ENCODE assay signal across 10 mouse cellular contexts in the genomic region with DNA sequence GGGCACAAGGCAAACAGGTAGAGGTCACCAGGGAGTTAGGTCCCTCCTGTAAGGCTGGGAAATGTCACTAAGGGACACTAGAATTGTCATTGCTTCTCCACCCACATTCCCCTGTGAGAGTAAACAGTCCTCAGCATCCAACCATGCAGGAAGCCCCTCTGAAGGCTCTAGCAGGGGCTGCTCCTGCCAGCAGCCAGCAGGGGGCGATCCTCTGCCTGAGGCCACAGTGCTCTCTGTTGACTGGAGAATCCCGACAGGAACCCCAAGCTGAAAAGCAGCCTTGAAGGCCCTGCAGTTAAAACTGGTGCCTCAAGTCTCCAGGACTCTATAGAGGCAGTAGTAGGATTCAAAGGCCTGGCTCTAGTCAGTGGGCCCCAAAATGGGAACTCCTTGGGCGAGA. TPM values are rescaled to one million over a fixed set of nuclear protein-coding genes. Genes with fewer than 3 reads are reported as not detected.
DNase-seq lines count a peak whose midpoint lies in the region; ATAC-seq and TF ChIP-seq lines count a peak whose summit lies in the region.
"Had no signal": no experiment of that assay in that cellular context is flagged by ENCODE, and none has a peak within 500 bp of the region (broad histone marks: within the 10 kb centered on the region; RNA-seq: fewer than 3 reads in every experiment).

No protein-coding gene starts in this region.

- no peak overlapping the region for H3K4me3 ChIP-seq in hindbrain, embryonic 10.5 days
- no peak overlapping the region for H3K4me3 ChIP-seq in hindbrain, embryonic 13.5 days
- H3K4me3 ChIP-seq in testis, adult 2 months (ENCODE audit: control insufficient read depth, low read depth, low read length), result no peak overlapping the region
- H3K4me3 ChIP-seq: limb, embryonic 15.5 days had no signal

- H3K9me3 ChIP-seq in hindbrain, embryonic 10.5 days, result no peaks in the 10 kb centered on the region
- H3K9me3 ChIP-seq in hindbrain, embryonic 13.5 days, result no peaks in the 10 kb centered on the region
- H3K9me3 ChIP-seq: limb, embryonic 15.5 days had no signal

- no peak overlapping the region for H3K9ac ChIP-seq in hindbrain, embryonic 13.5 days
- H3K9ac ChIP-seq: limb, embryonic 15.5 days had no signal

- ATAC-seq in hindbrain, embryonic 13.5 days (ENCODE audit: low FRiP score), result no peak
- ATAC-seq in erythroid progenitor cell, adult 5-6 weeks (replicated peaks; ENCODE audit: low FRiP score, poor library complexity, severe bottlenecking), result no peak

- H3K36me3 ChIP-seq in hindbrain, embryonic 10.5 days, result peaks cover 100% of the 10 kb centered on the region
- peaks cover 100% of the 10 kb centered on the region for H3K36me3 ChIP-seq in hindbrain, embryonic 13.5 days
- peaks cover 2% of the 10 kb centered on the region for H3K36me3 ChIP-seq in testis, adult 2 months (ENCODE audit: control insufficient read depth, insufficient read depth, low read length)

- no peaks in the 10 kb centered on the region for H3K27me3 ChIP-seq in hindbrain, embryonic 10.5 days (ENCODE audit: insufficient read depth, poor library complexity, severe bottlenecking)
- no peaks in the 10 kb centered on the region for H3K27me3 ChIP-seq in hindbrain, embryonic 13.5 days
- no peaks in the 10 kb centered on the region for H3K27me3 ChIP-seq in testis, adult 2 months (ENCODE audit: control insufficient read depth, insufficient read depth, low read length)
- H3K27me3 ChIP-seq: limb, embryonic 15.5 days had no signal

- H3K4me2 ChIP-seq in hindbrain, embryonic 13.5 days, result no peak overlapping the region
- H3K4me2 ChIP-seq: limb, embryonic 15.5 days had no signal

- TF ChIP-seq CTCF in testis, adult 2 months (IDR thresholded peaks at IDR 0.05; ENCODE audit: control insufficient read depth, insufficient read depth, insufficient replicate concordance, low read depth, low read length), result peak; percentile 47; the same call in 1 of the 2 replicates

- peak; percentile 31 for DNase-seq in hindbrain, embryonic 10.5 days (ENCODE audit: low spot score)
- no peak for DNase-seq in testis, postnatal 14 days (ENCODE audit: low spot score)
- DNase-seq in forelimb bud, embryonic 11.5 days (ENCODE audit: low read depth, low spot score), result peak; percentile 12
- no peak for DNase-seq in cerebellum, adult 11 months
- DNase-seq in urinary bladder, postnatal 36 days (ENCODE audit: low spot score in 2 of 2), result no peak

- no peaks in the 10 kb centered on the region for H3K4me1 ChIP-seq in hindbrain, embryonic 10.5 days (replicated peaks)
- H3K4me1 ChIP-seq in hindbrain, embryonic 13.5 days (replicated peaks), result no peaks in the 10 kb centered on the region
- H3K4me1 ChIP-seq in testis, adult 2 months (ENCODE audit: control insufficient read depth, insufficient read depth, low read length), result no peaks in the 10 kb centered on the region
- H3K4me1 ChIP-seq: limb, embryonic 15.5 days had no signal

- TF ChIP-seq POLR2A in testis, adult 2 months (IDR thresholded peaks at IDR 0.05; ENCODE audit: control insufficient read depth, low read depth, low read length), result no peak

- no peak overlapping the region for H3K27ac ChIP-seq in hindbrain, embryonic 10.5 days
- H3K27ac ChIP-seq in hindbrain, embryonic 13.5 days, result no peak overlapping the region
- no peak overlapping the region for H3K27ac ChIP-seq in testis, adult 2 months (ENCODE audit: control insufficient read depth, insufficient read depth, low read depth, low read length)
- H3K27ac ChIP-seq: limb, embryonic 15.5 days had no signal

- WGBS in hindbrain, embryonic 10.5 days, result 43% methylated on average over 3 of the region's 3 CpGs
- 49% methylated on average over 3 of the region's 3 CpGs for WGBS in hindbrain, embryonic 13.5 days

RNA-seq across cellular contexts. Expression of gene Dhx38, which starts 14.0 kb away (rescaled TPM):
- polyA plus RNA-seq in hindbrain, embryonic 10.5 days (2016; fragmentation: Nextera tagmentation; extraction: Ambion mirVana), result 28.0 and 34.7 TPM in 2 replicates
- polyA plus RNA-seq in hindbrain, embryonic 13.5 days (2015; fragmentation: Nextera tagmentation; extraction: Ambion mirVana), result 17.7 and 18.4 TPM in 2 replicates
- 20.3 and 20.7 TPM in 2 replicates for polyA plus RNA-seq in testis, adult 2 months (2012; rRNA removed)
- total RNA-seq in erythroid progenitor cell, adult 5-6 weeks (2015; ENCODE audit: low replicate concordance), result 8.0 and 12.6 TPM in 2 replicates
- 21.2 and 29.7 TPM in 2 replicates for total RNA-seq in erythroid progenitor cell, adult 5-6 weeks (2017; ENCODE audit: low replicate concordance)

RNA-seq across cellular contexts. Expression of gene Txnl4b, which starts 14.0 kb away (rescaled TPM):
- polyA plus RNA-seq in hindbrain, embryonic 10.5 days (2016; fragmentation: Nextera tagmentation; extraction: Ambion mirVana), result 29.0 and 30.5 TPM in 2 replicates
- 30.8 and 32.4 TPM in 2 replicates for polyA plus RNA-seq in hindbrain, embryonic 13.5 days (2015; fragmentation: Nextera tagmentation; extraction: Ambion mirVana)
- 36.0 and 41.4 TPM in 2 replicates for polyA plus RNA-seq in testis, adult 2 months (2012; rRNA removed)
- 4.0 and 8.0 TPM in 2 replicates for total RNA-seq in erythroid progenitor cell, adult 5-6 weeks (2015; ENCODE audit: low replicate concordance)
- 10.7 and 11.5 TPM in 2 replicates for total RNA-seq in erythroid progenitor cell, adult 5-6 weeks (2017; ENCODE audit: low replicate concordance)

RNA-seq across cellular contexts. Expression of gene Hp, which starts 27.3 kb away (rescaled TPM):
- 0.93 and 1.2 TPM in 2 replicates for polyA plus RNA-seq in hindbrain, embryonic 10.5 days (2016; fragmentation: Nextera tagmentation; extraction: Ambion mirVana)
- polyA plus RNA-seq in hindbrain, embryonic 13.5 days (2015; fragmentation: Nextera tagmentation; extraction: Ambion mirVana), result 0.29 and 0.70 TPM in 2 replicates
- 4.6 and 11.0 TPM in 2 replicates for polyA plus RNA-seq in testis, adult 2 months (2012; rRNA removed)
- total RNA-seq in erythroid progenitor cell, adult 5-6 weeks (2015; ENCODE audit: low replicate concordance), result 70.4 and 83.3 TPM in 2 replicates
- total RNA-seq in erythroid progenitor cell, adult 5-6 weeks (2017; ENCODE audit: low replicate concordance), result 65.3 and 67.6 TPM in 2 replicates

RNA-seq across cellular contexts. Expression of gene Dhodh, which starts 56.8 kb away (rescaled TPM):
- 47.6 and 50.6 TPM in 2 replicates for polyA plus RNA-seq in hindbrain, embryonic 10.5 days (2016; fragmentation: Nextera tagmentation; extraction: Ambion mirVana)
- 31.5 and 33.4 TPM in 2 replicates for polyA plus RNA-seq in hindbrain, embryonic 13.5 days (2015; fragmentation: Nextera tagmentation; extraction: Ambion mirVana)
- polyA plus RNA-seq in testis, adult 2 months (2012; rRNA removed), result 5.6 and 6.4 TPM in 2 replicates
- 4.7 and 7.1 TPM in 2 replicates for total RNA-seq in erythroid progenitor cell, adult 5-6 weeks (2015; ENCODE audit: low replicate concordance)
- 3.4 and 7.3 TPM in 2 replicates for total RNA-seq in erythroid progenitor cell, adult 5-6 weeks (2017; ENCODE audit: low replicate concordance)

RNA-seq across cellular contexts. Expression of gene Pmfbp1, which starts 57.8 kb away (rescaled TPM):
- 1.2 and 1.5 TPM in 2 replicates for polyA plus RNA-seq in hindbrain, embryonic 10.5 days (2016; fragmentation: Nextera tagmentation; extraction: Ambion mirVana)
- polyA plus RNA-seq in hindbrain, embryonic 13.5 days (2015; fragmentation: Nextera tagmentation; extraction: Ambion mirVana), result 2.4 and 3.4 TPM in 2 replicates
- polyA plus RNA-seq in testis, adult 2 months (2012; rRNA removed), result 108 TPM in 2 replicates
- total RNA-seq in erythroid progenitor cell, adult 5-6 weeks (2015; ENCODE audit: low replicate concordance), result not detected in 2 replicates
- total RNA-seq in erythroid progenitor cell, adult 5-6 weeks (2017; ENCODE audit: low replicate concordance), result not detected in 2 replicates
- polyA plus RNA-seq: stomach, embryonic 16.5 days had no signal

Comparison
In these comparisons a context has a peak if more than half of its experiments do, and no peak if none do; other contexts are left out.
1. DNase-seq: peak in hindbrain, embryonic 10.5 days (single experiment) and forelimb bud, embryonic 11.5 days (single experiment); none in testis, postnatal 14 days (single experiment), cerebellum, adult 11 months (single experiment) and urinary bladder, postnatal 36 days (0 of 2).